Mouse (Mus musculus): Measurements from ENCODE around the gene Lyve1.

The Lyve1 gene

DNA sequence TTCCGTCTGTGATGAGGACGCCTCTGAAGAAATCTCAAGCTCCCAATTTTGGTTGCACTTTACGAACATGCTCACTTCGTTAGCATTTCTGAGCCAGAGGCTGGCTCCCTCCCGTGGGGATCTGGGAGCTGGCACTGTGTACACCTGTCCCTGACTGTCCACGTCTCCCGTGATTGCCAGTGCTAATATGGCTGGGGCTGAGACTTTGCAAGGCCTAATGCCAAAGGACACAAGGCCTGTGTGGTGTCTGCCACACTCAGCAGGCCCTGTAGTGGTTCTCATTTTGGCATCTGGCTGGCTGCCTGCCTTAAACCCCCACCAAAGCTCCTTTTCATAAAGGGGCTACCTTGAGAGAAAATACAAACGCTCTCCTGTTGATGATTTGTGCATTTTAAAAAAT, 52.0 kb downstream of the Lyve1 start:
- intact Hi-C loops (cut with DNase I) = no loop called here

GRCm38 (mm10) chr7:110809585-110810557, 53.2 kb downstream of the Lyve1 start:
- intact Hi-C loops (cut with DNase I) = loop anchor here (10.0 kb wide), 1 partner anchor 525 kb away; no protein-coding TSS in a partner anchor

- intact Hi-C loops (cut with DNase I) = loop anchor here (10.0 kb wide), 1 partner anchor 524 kb away; no protein-coding TSS in a partner anchor
Measured at GRCm38 (mm10) chr7:110808962-110809361, 54.1 kb downstream of the Lyve1 start.

GRCm38 (mm10) chr7:110807460-110808030, 55.5 kb downstream of the Lyve1 start:
- intact Hi-C loops (cut with DNase I) = loop anchor here (10.0 kb wide), 1 partner anchor 523 kb away; no protein-coding TSS in a partner anchor

GRCm38 (mm10) chr7:110804266-110804665, 58.8 kb downstream of the Lyve1 start:
- intact Hi-C loops (cut with DNase I) = loop anchor here (5.0 to 10.0 kb wide), 3 partner anchors 213 to 519 kb away; no protein-coding TSS in a partner anchor

GRCm38 (mm10) chr7:110803131-110803530, 59.9 kb downstream of the Lyve1 start:
- intact Hi-C loops (cut with DNase I) = loop anchor here (5.0 to 10.0 kb wide), 3 partner anchors 214 to 518 kb away; no protein-coding TSS in a partner anchor

GRCm38 (mm10) chr7:110801028-110801427, 62.0 kb downstream of the Lyve1 start:
- intact Hi-C loops (cut with DNase I) = loop anchor here (1.0 to 10.0 kb wide), 4 partner anchors 74 to 516 kb away; no protein-coding TSS in a partner anchor

Small RNAs within 50 kb of the gene (microRNA-seq; reads per million reads assigned to microRNA genes)
- gene Gm47282 = 0 to 0.11 reads per million in 2 experiments
